Mouse (Mus musculus) hindlimb bud, embryonic 11.5 days (tissue): Measurements from ENCODE around the gene Ap3s2.

ENCODE experiments used
- DNase-seq: peaks from one replicate; pipeline ENCODE4 v3.0.0-alpha.2; 2012; ENCODE audit warnings: low read depth, low spot score; ENCODE audit errors: extremely low spot score

The Ap3s2 gene

DNA sequence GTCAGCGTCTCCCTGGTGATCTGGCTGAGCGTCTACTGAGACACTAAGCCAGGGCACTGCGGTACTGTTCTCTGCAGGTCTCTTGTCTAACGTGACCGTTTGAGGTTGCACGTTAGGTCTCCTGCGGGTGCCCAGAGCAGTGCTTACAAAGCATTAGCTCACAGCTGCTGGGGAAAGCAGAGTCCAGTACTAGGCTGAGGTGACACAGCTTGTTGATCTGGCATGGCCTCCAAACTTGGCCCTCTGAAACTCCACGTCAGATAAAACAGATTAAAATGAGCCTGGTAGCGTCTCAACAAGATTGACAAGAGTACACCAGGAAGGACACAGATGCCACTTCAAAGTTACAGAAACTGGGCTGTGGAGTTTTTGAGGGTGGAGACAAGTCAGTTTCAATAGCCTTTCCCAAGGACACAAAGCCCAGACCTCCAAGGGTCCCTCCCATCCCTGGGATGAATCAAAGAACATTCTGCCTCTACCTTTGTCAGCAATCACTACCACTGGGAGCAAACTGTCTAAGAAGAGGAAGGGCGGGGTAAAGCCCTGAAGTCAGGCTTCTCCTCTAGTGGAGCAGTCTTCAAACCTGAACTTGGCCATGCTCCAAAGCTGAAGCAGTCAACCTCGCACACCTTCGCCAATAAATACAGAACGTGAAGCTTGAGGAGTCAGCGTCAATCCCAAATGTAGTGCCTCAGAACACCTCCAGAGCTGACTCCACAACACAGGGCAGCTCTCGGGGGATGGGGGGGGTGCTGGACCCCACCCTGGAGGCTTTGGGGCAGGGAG lies 29.8 kb downstream of the Ap3s2 start:
- DNase-seq, result no peak

DNA sequence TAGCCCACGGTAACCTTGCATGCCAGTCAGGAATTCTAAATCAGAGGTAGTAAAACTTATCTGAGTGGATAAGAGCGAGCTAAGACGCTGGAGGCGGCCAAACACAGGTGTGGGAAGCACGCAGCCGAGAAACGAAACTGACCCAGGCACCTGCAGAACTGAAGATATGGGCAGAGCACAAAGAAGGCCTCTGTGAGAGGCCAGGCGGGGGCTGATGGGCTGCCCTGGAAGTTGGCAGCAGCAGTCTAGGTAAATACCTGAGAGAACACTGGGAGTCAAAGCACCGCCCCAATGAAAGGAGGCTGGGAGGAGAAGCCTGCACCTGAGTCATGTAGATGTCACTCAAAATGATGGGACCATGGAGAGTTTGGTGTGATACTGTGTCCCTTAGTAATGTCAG lies 31.8 kb downstream of the Ap3s2 start:
- DNase-seq, result no peak

DNA sequence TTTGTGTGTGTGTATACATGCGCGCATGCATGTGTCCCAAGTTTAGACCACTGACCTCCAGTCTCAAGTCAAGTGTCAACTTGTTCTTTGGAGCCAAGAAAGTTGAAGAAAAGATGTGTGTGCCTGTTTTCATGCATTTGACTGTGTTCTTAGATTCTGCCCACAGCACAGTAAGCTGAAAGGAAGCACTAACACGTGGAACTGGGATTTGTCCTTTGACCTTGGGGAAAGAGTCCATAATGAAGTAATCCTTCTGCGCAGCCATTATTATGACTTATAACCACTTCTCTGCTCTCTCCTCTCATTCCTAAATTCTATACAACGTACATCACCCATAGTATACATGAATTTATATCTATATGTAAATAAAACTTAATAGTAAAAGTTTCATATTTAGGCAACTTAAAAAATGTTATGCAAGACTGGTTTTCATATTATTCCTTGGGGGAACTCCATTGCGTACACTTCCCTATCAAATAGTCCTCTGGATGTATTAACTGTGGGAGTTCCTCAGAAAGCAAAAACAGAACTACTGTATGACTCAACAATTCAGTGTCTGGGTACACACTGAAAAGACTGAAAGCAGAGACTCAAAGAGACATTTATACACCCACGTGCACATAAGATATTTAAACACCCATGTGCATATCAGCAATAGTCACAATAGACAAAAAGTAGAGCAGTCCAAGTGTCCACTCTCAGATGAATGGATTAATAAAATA lies 36.7 kb downstream of the Ap3s2 start:
- DNase-seq, result no peak

DNA sequence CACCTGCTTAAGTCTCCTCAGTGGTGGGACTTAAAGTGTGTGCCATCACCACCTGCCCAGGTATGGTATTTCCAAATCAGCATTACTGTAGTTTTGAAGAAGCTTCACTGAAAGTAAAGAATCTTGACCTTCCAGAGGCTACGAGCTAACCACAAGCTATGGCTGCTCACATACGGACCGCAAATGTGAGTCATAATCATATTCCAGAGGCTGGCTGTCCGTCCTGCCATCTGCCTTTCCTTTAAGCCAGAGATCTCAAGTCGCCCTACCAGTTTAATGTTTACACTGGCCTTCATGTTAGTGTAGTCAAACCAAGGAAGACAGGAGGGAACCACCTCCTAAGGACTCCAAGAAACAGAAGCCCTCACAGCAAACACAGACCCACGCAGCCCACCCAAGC lies 38.5 kb downstream of the Ap3s2 start:
- no peak for DNase-seq

DNA sequence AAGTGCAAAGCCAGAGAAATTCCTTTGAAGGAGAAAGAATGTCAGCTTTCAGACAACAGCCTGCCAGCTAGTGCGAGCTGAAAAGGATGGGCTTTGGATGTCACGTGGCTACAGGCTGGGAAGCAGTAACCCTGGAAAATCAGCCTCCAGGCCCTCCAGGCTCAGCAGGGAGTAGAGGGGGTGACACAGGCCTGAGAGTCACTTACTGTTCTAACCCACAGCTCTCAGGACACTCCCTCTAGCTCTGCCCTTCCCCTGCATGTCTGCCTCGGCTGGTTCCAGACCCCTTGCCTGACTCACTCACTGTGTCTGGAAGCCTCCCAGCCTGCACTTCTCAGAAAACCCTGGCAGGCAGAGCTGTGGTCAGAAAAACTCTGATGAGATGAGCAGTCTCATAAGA lies 39.5 kb downstream of the Ap3s2 start:
- no peak for DNase-seq

DNA sequence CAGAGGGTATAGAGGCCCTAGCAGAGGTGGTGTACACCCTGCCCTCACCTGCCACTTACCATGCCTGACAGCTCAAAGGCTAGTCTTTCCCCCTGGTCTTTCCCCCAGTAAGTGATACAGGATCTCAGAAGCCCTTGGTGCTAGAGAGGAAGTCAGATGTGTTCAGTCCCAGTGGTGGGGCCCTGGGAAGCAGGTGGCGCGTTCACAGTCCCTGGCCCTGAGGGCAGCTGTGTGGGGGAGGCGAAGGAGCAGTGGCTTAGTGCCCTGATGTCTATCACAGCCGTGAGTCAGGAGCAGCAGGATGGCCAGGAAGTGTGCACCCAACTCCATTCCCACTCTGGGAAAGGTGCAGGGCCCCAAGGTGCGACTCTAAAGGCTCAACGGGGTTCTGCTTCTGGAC lies 40.4 kb downstream of the Ap3s2 start:
- no peak for DNase-seq

DNA sequence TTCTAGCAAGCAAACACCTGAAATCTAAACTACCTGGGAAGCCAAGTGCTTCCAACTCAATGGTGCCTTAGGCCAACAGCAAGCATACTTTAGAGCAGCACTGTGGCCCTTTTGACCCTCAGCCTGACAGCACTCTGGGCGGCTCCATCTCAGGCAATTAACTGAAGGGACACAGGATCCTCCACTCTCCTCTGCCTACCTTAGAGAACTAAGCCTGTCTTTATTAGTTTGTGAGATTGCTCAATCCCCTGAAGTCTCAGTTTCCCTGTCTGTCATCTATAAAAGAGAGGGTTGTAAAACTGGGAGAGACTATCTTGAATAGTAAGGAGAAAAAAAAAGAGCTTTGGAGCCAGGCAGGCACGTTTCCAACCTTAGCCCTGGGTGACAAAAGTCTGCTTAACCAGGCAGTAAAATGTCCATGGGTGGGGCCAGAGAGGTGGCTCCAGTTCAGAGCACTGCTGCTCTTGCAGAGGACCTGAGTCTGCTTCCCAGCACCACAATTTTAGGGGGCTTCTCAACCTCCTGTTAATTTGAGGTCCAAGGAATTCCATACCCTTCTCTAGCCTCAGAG lies 41.9 kb downstream of the Ap3s2 start:
- DNase-seq, result no peak

DNA sequence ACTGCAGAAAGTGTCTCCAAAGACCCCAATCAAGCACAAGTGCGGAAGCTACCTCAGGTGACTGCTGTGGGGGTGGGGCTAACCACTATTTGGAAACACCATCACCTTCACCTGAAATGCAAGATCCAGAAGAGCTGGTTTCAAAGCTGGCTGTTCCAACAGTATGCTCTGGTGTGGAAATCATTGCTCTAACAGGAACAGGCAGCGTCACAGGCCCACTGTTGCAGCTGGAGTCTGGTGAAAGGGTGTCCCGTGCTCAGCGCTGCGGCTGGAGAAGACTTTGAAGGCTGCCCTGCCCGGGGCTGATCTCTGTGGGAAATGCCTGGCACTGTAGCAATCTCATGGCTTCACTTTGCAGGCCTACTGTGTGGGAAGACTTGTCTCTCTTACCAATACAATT lies 47.0 kb downstream of the Ap3s2 start:
- no peak for DNase-seq

DNA sequence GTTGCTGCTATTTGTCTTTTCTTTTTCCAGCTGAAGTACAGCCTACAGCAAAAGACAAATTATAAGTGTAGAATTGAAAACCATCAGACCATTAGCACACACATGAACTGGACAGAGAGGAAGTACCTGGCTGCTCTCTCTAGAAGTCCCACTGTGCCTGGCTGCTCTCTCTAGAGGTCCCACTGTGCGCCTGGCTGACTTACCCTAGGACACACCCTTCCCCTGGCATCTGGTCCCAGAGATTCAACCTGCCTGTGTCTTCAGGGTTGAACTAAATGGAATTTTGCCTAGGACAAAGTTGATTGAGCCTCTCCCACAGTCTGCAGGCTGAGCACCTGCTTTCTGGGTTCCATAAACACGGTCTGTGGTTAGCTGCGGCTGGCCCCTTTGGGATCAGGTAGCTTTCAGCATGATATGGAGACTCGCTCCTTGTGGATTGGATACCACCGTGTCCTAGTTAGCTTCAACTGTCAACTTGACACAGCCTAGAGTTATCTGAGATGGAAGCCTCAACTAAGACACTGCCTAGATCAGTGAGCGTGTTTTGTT lies 48.6 kb downstream of the Ap3s2 start:
- no peak for DNase-seq

DNA sequence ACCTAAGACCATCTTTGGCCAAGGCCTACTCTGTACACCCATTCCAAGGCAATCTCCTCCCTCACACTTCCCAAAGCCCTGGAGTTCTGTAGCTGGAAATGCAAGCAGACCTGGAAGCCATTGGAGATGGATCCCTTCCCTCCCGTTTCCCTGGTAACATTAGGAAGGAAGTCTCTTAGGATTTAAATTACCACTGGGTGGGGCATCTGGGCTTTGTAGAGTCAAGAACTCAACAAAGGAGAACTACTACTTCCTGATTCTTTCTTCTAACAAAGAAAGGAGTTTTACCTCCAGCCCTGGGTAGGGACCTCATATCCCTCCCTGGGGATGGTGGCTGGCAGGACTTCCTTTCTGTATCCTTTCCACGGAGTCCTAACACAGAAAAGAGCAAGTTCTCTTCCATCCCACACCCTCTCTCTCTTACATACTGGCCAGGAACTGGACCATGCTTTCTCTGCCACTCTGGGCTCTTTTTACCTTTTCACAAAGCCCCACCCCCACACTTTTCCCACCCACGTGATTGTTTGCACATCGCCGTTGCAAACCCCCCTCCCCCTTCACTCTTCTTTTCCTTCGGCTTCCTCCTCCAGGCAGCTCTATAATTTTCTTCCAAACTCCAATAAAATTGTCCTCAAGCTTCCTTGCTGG lies 51.3 kb downstream of the Ap3s2 start:
- DNase-seq, result no peak

DNA sequence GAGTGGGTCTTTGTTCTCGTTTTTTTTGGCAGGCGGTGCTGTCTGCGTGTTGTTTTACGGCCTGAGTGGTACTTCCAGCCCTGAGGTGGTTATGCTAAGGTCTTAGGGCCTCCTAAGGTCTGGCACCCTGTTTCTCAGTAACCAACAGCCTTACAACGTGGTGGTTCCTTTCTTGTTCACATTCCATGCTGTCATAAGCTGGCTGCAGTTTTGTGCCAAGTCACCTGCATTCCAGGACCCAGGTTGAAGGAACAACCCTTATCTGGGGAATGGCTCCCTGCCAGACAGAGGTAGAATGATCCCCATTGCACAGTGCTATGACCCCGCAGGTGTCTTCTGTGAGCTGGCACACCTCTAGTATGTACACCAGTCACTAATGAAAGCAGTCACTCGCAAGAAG lies 52.0 kb downstream of the Ap3s2 start:
- no peak for DNase-seq

DNA sequence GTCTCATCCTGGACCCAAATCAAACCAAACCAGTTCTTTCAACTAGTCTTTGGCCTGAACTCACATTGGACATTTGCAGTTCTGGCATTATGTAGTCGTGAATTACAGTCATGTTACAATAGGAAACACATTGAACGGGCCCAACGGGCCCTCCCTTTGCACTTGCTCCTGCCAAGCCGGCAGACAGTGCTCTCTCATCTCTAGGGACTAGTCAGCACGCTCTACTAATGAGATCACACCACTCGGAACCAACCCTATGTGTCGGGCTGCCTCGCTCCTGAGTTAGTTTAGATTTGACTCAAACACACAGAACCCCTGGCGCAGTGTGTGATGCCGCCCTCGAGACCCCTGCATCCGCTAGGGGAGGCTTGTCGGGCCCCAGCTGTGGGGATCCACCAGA lies 52.6 kb downstream of the Ap3s2 start:
- DNase-seq, result no peak

DNA sequence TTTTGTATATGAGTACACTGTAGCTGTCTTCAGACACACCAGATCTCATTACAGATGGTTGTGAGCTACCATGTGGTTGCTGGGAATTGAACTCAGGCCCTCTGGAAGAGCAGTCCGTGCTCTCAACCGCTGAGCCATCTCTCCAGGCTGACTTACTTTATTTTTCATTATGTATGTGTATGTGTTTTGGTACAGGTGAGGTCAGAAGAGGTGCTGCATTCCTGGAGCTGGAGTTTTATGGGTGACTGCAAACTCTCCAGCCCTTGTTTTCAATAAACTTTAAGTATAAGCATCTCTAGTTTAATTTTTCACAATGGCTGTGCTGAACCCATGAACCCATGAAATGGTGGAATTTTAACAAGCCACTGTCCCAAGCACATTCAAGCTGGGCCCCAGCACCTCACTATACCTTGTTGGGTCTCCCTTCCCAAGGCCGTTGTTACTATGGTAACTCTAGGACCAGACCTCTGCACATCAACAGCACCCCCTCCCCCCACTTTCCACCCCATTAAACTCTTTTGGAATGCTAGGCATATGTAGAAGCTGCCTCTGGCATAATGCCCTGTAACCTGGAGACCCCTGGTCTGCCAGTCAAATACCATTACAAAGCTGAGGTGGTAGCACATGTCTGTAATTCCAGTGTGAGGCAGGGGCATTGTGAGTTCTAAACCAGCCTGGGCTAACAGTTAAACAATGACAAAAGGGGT lies 54.0 kb downstream of the Ap3s2 start:
- DNase-seq, result no peak

DNA sequence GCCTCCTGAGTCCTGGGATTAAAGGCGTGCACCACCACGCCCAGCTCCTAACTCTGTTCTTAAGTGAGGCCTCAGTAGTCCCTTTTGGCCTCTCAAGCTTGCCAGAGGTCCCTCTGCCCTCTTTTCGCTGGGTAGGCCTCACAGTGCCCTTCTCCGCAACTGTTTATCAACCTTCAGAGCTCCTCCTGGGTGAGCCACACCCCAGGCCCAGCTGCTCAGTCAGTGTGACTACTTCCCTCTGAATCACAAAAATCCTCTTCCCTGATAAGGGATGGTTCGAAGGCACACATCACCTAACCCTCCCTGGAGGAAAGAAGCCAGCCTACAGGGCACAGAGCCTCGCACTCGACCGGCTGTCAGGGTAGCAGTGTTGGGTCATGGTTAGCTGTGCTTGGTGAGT lies 58.7 kb downstream of the Ap3s2 start:
- DNase-seq, result no peak

DNA sequence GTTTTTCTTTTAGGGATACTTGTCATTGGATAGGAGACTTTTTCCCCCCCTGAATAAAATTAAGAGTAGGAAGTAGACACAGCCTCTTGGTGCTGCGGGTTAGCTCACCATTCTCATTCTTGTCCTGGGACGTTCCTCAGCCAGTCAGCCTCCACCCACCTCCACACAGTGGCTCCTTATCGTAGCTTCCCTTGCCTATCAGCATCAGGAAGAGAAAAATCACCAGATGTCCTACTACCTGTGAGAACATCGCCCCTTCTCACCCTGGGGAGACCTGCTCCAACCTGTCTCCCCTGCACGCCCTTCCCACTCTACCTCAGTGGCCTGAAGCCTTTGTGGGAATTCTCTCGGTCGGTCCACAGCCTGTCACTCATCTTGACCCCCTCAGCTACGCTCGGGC lies 59.6 kb downstream of the Ap3s2 start, which contains the start of gene Anpep:
TSS of gene Anpep (minus strand) at position 249 of the 400 bp plus-strand sequence.
- DNase-seq, result no peak

DNA sequence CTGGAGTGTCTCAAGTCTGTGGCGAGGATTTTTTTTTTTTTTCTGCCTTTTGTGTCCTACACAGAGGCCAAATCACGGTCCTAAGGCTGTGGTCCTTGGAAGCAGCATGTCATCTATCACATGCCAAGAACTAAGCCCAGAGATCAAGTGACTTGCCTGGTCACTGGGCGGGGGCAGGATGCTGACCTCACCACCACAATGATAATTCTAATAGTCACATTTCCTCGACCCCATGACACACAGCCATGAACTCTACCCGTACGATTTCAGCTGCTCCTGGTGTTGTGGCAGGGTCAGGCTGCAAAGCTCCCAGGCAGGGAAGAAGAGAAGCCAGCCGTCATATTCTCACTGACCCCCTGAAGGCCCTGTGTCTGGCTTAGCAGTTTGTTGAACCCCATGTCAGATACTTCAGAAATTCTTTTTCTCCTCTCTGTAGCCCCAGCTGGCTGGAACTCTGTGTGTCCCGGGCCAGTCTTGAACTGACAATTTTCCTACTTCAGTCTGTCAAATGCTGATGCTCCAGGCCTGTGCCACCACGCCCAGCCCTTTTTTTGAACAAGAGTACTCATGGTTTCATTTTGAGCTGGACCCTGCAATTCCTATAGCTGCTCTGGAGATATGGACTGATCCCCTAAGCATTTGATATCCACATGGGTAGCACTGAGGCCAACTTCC lies 61.4 kb downstream of the Ap3s2 start:
- DNase-seq, result no peak

DNA sequence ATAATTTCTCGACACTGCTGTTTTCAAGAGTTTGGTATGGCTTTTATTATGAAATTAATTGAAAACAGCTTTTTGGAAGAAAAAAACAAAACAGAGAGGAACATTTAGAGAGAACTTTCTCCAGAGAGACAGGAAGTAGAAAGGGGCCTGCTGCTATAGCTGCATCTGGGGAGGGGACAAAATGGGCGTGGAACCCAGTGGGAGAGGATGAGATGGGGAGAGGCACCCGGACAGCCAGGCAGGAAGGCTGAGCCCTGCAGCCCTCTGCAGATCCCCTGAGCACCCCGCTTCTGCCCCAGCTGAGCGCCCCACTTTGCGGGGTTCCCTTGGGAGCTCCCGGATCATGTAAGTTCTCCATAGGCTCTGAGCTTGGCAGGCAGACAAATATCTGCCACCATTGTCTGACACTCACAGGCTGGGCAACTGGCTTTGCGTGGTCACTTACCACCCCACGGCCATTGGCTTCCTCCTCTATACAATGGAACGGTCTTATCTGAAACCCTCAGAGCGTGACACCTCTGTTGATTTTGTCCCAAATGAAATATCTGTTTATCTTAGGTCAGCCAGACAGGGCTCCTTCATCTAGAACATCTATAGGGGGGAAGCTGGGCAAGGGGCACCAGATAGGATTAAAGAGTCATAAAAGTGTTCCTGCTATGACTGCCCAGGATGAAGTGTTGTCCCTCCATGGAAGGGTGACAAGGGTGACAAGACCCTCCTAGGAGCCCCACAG lies 62.1 kb downstream of the Ap3s2 start:
- no peak for DNase-seq

DNA sequence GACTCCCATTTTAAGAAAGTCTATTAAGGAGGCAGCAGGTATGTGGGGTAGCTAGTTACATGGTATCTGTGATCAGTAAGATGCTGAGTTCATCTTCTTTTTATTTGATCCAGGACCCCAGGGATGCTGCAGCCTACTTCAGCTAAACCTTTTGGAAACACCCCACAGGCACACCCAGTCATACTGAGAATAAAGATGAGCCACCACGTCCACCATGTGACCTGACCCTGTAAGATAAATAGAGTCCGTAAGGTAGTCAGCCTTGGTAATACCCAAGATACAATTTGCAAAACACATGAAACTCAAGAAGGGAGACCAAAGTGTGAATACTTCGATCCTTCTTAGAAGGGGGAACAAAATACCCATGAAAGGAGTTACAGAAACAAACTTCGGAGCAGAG lies 64.1 kb downstream of the Ap3s2 start:
- no peak for DNase-seq
